In the genomic region with DNA sequence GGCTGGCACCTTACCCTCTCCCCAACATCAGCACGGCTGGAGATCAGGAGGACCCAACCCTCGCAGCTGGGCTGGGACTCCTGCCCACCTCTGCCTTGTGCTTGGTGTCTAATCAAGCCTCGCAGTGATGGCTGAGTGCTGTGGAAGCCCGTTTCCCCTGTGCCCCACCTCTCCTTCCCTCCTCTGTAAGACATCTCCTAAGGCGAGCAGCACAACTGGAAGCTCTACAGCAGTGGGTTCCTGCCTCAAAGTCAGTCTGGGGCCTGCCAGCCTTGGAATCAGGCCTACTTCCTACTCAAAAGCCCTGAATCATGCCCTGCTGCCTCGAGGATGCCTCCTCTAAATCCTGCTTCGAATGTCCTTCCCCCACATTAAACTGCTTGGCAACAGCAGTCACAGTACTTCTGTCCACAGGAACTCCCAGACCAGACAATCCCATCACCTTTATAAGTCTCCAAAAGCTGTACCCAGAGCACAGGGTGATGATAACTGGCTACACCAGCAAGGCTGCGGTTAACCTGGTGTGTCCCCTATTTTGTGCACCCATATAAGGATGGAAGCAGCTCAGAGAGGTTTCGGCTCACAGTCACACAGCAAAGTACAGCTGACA, we compare ENCODE assay signal across 9 mouse cellular contexts. TPM values are rescaled to one million over a fixed set of nuclear protein-coding genes. Genes with fewer than 3 reads are reported as not detected.
DNase-seq lines count a peak whose midpoint lies in the region; ATAC-seq and TF ChIP-seq lines count a peak whose summit lies in the region.
"Had no signal": no experiment of that assay in that cellular context is flagged by ENCODE, and none has a peak within 500 bp of the region (broad histone marks: within the 10 kb centered on the region; RNA-seq: fewer than 3 reads in every experiment).

No protein-coding gene starts in this region.

- H3K4me1 ChIP-seq in heart, embryonic 13.5 days = peaks cover 42% of the 10 kb centered on the region
- H3K4me1 ChIP-seq in ES-E14 (ENCODE audit: control insufficient read depth in 2 of 2, insufficient read depth in 2 of 2, low read length in 2 of 2, poor library complexity in 1 of 2) = peaks cover 0 to 16% of the 10 kb centered on the region in 2 experiments; a peak in 2 of 4 replicates
- H3K4me1 ChIP-seq in heart, embryonic 16.5 days (ENCODE audit: control insufficient read depth, insufficient read depth, low read length) = peaks cover 37% of the 10 kb centered on the region
- peaks cover 15% of the 10 kb centered on the region for H3K4me1 ChIP-seq in midbrain, embryonic 12.5 days

- H3K9me3 ChIP-seq in heart, embryonic 13.5 days = no peaks in the 10 kb centered on the region
- no peaks in the 10 kb centered on the region for H3K9me3 ChIP-seq in ES-E14 (ENCODE audit: control insufficient read depth, insufficient read depth, low read depth, low read length)
- no peaks in the 10 kb centered on the region for H3K9me3 ChIP-seq in heart, embryonic 16.5 days (replicated peaks; ENCODE audit: control insufficient read depth, low read length)
- no peaks in the 10 kb centered on the region for H3K9me3 ChIP-seq in midbrain, embryonic 12.5 days

- H3K9ac ChIP-seq in heart, embryonic 13.5 days = peak overlapping the region; percentile 81
- peak overlapping the region; percentile 1; the same call in 1 of the 2 replicates for H3K9ac ChIP-seq in ES-E14 (ENCODE audit: insufficient read depth, low read depth, low read length, poor library complexity, severe bottlenecking)
- H3K9ac ChIP-seq in heart, embryonic 16.5 days (ENCODE audit: low read length) = peak overlapping the region; percentile 96
- H3K9ac ChIP-seq in midbrain, embryonic 12.5 days (replicated peaks) = no peak overlapping the region

- H3K4me3 ChIP-seq in heart, embryonic 13.5 days = peak overlapping the region; percentile 77
- H3K4me3 ChIP-seq in ES-E14 (ENCODE audit: insufficient read depth in 1 of 2, low read depth in 1 of 2, low read length in 2 of 2, poor library complexity in 1 of 2, severe bottlenecking in 1 of 2) = peak overlapping the region in 1 of 2 experiments; percentile 95; a peak in 2 of 4 replicates
- peak overlapping the region; percentile 88; the same call in 1 of the 2 replicates for H3K4me3 ChIP-seq in heart, embryonic 16.5 days (ENCODE audit: low read length)
- H3K4me3 ChIP-seq in midbrain, embryonic 12.5 days = peak overlapping the region; percentile 70; the same call in 1 of the 2 replicates

- no peak for ATAC-seq in heart, embryonic 13.5 days (ENCODE audit: extremely low read depth, insufficient number of reproducible peaks, low FRiP score, low TSS enrichment)
- ATAC-seq in heart, embryonic 16.5 days (replicated peaks; ENCODE audit: extremely low read depth, insufficient read depth, low FRiP score) = no peak
- ATAC-seq in midbrain, embryonic 12.5 days (ENCODE audit: low FRiP score, low read depth) = no peak

- H3K36me3 ChIP-seq in heart, embryonic 13.5 days = 0 out of 2 replicates have a peak, but pooled peaks cover under 1% of the 10 kb centered on the region
- H3K36me3 ChIP-seq in ES-E14 (ENCODE audit: control insufficient read depth, insufficient read depth, low read length, poor library complexity, severe bottlenecking) = no peaks in the 10 kb centered on the region; the same call in 1 of the 2 replicates
- no peaks in the 10 kb centered on the region for H3K36me3 ChIP-seq in heart, embryonic 16.5 days (ENCODE audit: control insufficient read depth, insufficient read depth)
- no peaks in the 10 kb centered on the region for H3K36me3 ChIP-seq in midbrain, embryonic 12.5 days

- no peak overlapping the region for H3K27ac ChIP-seq in heart, embryonic 13.5 days (replicated peaks)
- no peak overlapping the region for H3K27ac ChIP-seq in ES-E14 (ENCODE audit: insufficient read depth, low read depth, low read length, poor library complexity, severe bottlenecking)
- no peak overlapping the region for H3K27ac ChIP-seq in heart, embryonic 16.5 days (ENCODE audit: low read length)
- H3K27ac ChIP-seq in midbrain, embryonic 12.5 days (replicated peaks) = no peak overlapping the region

- 84% methylated on average over 9 of the region's 9 CpGs for WGBS in heart, embryonic 13.5 days
- WGBS in heart, embryonic 16.5 days = 81% methylated on average over 9 of the region's 9 CpGs
- WGBS in midbrain, embryonic 12.5 days = 85% methylated on average over 9 of the region's 9 CpGs

- DNase-seq in heart, adult 9 months (ENCODE audit: low spot score in 2 of 2) = no peak
- no peak for DNase-seq in ES-E14 (ENCODE audit: low read depth, low spot score)
- DNase-seq in left cerebral cortex, adult 9 months (ENCODE audit: low spot score in 2 of 2) = no peak
- no peak for DNase-seq in retina, postnatal 1 day
- DNase-seq in urinary bladder, postnatal 4 days (ENCODE audit: low spot score in 2 of 2) = no peak

- H3K4me2 ChIP-seq in heart, embryonic 13.5 days = peak overlapping the region; percentile 93
- peak overlapping the region; percentile 96 for H3K4me2 ChIP-seq in heart, embryonic 16.5 days (ENCODE audit: low read depth, low read length)
- H3K4me2 ChIP-seq in midbrain, embryonic 12.5 days (replicated peaks) = peak overlapping the region; percentile 84; the same call in 1 of the 2 replicates

- in situ Hi-C loops in ES-E14 (cut with MboI; ENCODE audit: low sequenced_read_pairs in 2 of 2, unreplicated experiment in 2 of 2) = no loop called here

- H3K27me3 ChIP-seq in heart, embryonic 13.5 days (replicated peaks) = 0 out of 2 replicates have a peak, but pooled peaks cover 4% of the 10 kb centered on the region
- H3K27me3 ChIP-seq in heart, embryonic 16.5 days (ENCODE audit: control insufficient read depth, insufficient read depth, low read length) = no peaks in the 10 kb centered on the region
- H3K27me3 ChIP-seq in midbrain, embryonic 12.5 days = peaks cover 16% of the 10 kb centered on the region; the same call in 1 of the 2 replicates

TF ChIP-seq in ES-E14, 5 proteins besides CTCF, POLR2A, EP300 and RAD21:
- no peak for TF ChIP-seq MAFK (IDR thresholded peaks at IDR 0.05; ENCODE audit: insufficient read depth, low read depth, low read length)
- no peak for TF ChIP-seq HCFC1 (IDR thresholded peaks at IDR 0.05; ENCODE audit: borderline replicate concordance, insufficient read depth, low read length)
- TF ChIP-seq ZC3H11A (IDR thresholded peaks at IDR 0.05; ENCODE audit: borderline replicate concordance, low read depth, low read length) = no peak
- TF ChIP-seq CHD2 (IDR thresholded peaks at IDR 0.05; ENCODE audit: low read depth, low read length) = no peak
- TF ChIP-seq ZNF384 (IDR thresholded peaks at IDR 0.05; ENCODE audit: low read depth, low read length) = no peak

RNA-seq across cellular contexts. Expression of a gene that starts 1.2 kb away (rescaled TPM):
- 51.7 and 60.0 TPM in 2 replicates for polyA plus RNA-seq in heart, embryonic 13.5 days (2015; fragmentation: Nextera tagmentation; extraction: Ambion mirVana)
- total RNA-seq in ES-E14 (2012; rRNA removed) = 22.4 and 27.2 TPM in 2 replicates
- 67.8 and 75.1 TPM in 2 replicates for polyA plus RNA-seq in heart, embryonic 16.5 days (2015; fragmentation: Nextera tagmentation; extraction: Ambion mirVana)
- 15.6 and 17.6 TPM in 2 replicates for polyA plus RNA-seq in midbrain, embryonic 12.5 days (2016; fragmentation: Nextera tagmentation; extraction: Ambion mirVana)

RNA-seq across cellular contexts. Expression of a gene that starts 1.2 kb away (rescaled TPM):
- 4.1 and 5.4 TPM in 2 replicates for polyA plus RNA-seq in heart, embryonic 13.5 days (2015; fragmentation: Nextera tagmentation; extraction: Ambion mirVana)
- 1.9 and 4.0 TPM in 2 replicates for total RNA-seq in ES-E14 (2012; rRNA removed)
- polyA plus RNA-seq in heart, embryonic 16.5 days (2015; fragmentation: Nextera tagmentation; extraction: Ambion mirVana) = 6.2 TPM in 2 replicates
- 3.5 and 4.5 TPM in 2 replicates for polyA plus RNA-seq in midbrain, embryonic 12.5 days (2016; fragmentation: Nextera tagmentation; extraction: Ambion mirVana)

RNA-seq across cellular contexts. Expression of a gene that starts 3.9 kb away (rescaled TPM):
- 80.5 and 99.3 TPM in 2 replicates for polyA plus RNA-seq in heart, embryonic 13.5 days (2015; fragmentation: Nextera tagmentation; extraction: Ambion mirVana)
- total RNA-seq in ES-E14 (2012; rRNA removed) = 4.6 and 12.0 TPM in 2 replicates
- polyA plus RNA-seq in heart, embryonic 16.5 days (2015; fragmentation: Nextera tagmentation; extraction: Ambion mirVana) = 84.9 and 90.6 TPM in 2 replicates
- 3.6 and 5.2 TPM in 2 replicates for polyA plus RNA-seq in midbrain, embryonic 12.5 days (2016; fragmentation: Nextera tagmentation; extraction: Ambion mirVana)

RNA-seq across cellular contexts. Expression of a gene that starts 6.7 kb away (rescaled TPM):
- polyA plus RNA-seq in heart, embryonic 13.5 days (2015; fragmentation: Nextera tagmentation; extraction: Ambion mirVana) = not detected in 2 replicates
- total RNA-seq in ES-E14 (2012; rRNA removed) = not detected in 2 replicates
- polyA plus RNA-seq in heart, embryonic 16.5 days (2015; fragmentation: Nextera tagmentation; extraction: Ambion mirVana) = not detected in 2 replicates
- polyA plus RNA-seq in midbrain, embryonic 12.5 days (2016; fragmentation: Nextera tagmentation; extraction: Ambion mirVana) = not detected in 2 replicates
- total RNA-seq: left cerebral cortex, postnatal 10 days had no signal

RNA-seq across cellular contexts. Expression of a gene that starts 12.9 kb away (rescaled TPM):
- polyA plus RNA-seq in heart, embryonic 13.5 days (2015; fragmentation: Nextera tagmentation; extraction: Ambion mirVana) = 10.4 and 10.8 TPM in 2 replicates
- total RNA-seq in ES-E14 (2012; rRNA removed) = 2.1 and 2.4 TPM in 2 replicates
- polyA plus RNA-seq in heart, embryonic 16.5 days (2015; fragmentation: Nextera tagmentation; extraction: Ambion mirVana) = 13.0 and 13.3 TPM in 2 replicates
- polyA plus RNA-seq in midbrain, embryonic 12.5 days (2016; fragmentation: Nextera tagmentation; extraction: Ambion mirVana) = 0.88 and 1.3 TPM in 2 replicates

Comparison
In these comparisons a context has a peak if more than half of its experiments do, and no peak if none do; other contexts are left out.
1. RNA of a gene that starts 3.9 kb away (polyA plus RNA-seq): 84.9 to 90.6 TPM in heart, embryonic 16.5 days and 80.5 to 99.3 TPM in heart, embryonic 13.5 days; 3.6 to 5.2 TPM in midbrain, embryonic 12.5 days; every median in the first group is over 10 times any median in the second.
2. Peak in every context shown above with its lines, with median percentiles within 50 percentile points of each other: H3K4me2 ChIP-seq.